Mouse (Mus musculus): Measurements from ENCODE around the gene Vstm4. TPM values are rescaled to one million over a fixed set of nuclear protein-coding genes. Genes with fewer than 3 reads are reported as not detected.

The Vstm4 gene
- total RNA-seq, 2 experiments from 2014 or later = 3.9 to 4.4 TPM

DNA sequence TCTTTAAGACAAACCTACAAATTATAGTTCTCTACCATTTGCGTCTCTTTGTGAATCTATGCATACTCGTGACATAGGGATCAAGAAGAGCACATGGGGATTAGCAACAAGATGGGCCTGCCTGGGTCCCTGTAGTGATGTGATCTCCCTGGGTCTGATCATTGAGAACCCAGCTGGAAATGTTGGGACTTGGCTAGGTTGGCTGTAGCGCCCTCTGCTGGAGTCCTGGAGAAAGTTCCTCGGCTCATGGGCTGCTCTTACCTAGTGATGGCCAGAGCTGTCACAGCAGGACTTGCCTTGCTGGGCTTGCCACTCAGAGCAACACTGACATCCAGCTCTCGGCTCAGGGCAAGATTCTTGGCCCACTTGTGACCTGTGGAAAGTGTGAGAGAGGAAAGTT, 103.9 kb downstream of the Vstm4 start:
- TF ChIP-seq CTCF (IDR thresholded peaks at IDR 0.05) = peak; percentile 84
- Histone ChIP-seq H3K27ac (no peak overlapping the region), H3K4me3 (no peak overlapping the region)
- intact Hi-C loops (cut with DNase I) = loop anchor here (1.0 to 10.0 kb wide), 4 partner anchors 104 to 353 kb away; partner anchors contain the start of gene Vstm4
- peak; percentile 67 to 76 for DNase-seq (ENCODE audit: extremely low spot score in 1 of 2, low spot score in 2 of 2)

DNA sequence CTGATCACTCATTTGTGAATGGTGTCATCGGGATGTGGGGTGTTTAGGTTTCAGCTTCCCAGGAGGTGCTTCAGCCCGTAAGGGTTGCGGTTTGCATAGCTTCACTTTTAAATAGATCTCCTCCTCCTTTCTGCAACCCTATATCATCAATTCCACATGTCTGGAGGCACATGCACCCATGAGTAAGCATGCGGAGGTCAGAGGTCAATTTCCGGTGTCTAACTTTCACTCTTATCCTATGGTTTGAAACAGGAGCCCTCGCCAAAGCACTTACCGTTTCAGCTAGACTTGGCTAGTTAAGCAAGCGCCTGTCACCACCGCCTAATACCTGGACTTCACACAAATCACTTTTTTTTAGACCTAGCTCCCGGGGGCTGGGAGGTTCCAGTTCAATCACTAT, 108.2 kb downstream of the Vstm4 start:
- intact Hi-C loops (cut with DNase I) = loop anchor here (5.0 to 10.0 kb wide), 2 partner anchors 240 to 357 kb away; no protein-coding TSS in a partner anchor
- no peak overlapping the region for H3K4me3 ChIP-seq
- DNase-seq (ENCODE audit: extremely low spot score in 1 of 2, low spot score in 2 of 2) = no peak
- TF ChIP-seq CTCF (IDR thresholded peaks at IDR 0.05) = no peak
- no peak overlapping the region for H3K27ac ChIP-seq

DNA sequence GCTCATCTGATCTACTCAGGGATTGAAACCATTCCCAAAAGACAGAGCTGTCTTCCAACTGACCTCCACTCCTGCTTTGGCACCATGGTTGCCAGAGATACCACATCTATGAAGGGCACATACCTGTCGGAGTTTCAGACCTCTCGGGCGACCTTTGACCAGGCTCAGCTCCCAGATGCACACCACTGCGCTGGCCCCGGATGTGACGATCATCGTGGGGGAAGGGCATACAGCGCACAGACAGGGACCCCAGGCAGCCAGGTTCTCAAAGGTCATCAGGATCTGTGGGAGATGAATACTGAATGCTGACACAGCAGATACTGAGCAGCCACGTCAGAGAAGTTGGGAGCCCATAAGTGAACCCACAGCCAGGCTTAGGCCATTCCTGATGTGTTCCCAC, 114.1 kb downstream of the Vstm4 start:
- no peak for TF ChIP-seq CTCF (IDR thresholded peaks at IDR 0.05)
- Histone ChIP-seq H3K27ac (no peak overlapping the region), H3K4me3 (no peak overlapping the region)
- no peak for DNase-seq (ENCODE audit: extremely low spot score in 1 of 2, low spot score in 2 of 2)
- intact Hi-C loops (cut with DNase I) = no loop called here

DNA sequence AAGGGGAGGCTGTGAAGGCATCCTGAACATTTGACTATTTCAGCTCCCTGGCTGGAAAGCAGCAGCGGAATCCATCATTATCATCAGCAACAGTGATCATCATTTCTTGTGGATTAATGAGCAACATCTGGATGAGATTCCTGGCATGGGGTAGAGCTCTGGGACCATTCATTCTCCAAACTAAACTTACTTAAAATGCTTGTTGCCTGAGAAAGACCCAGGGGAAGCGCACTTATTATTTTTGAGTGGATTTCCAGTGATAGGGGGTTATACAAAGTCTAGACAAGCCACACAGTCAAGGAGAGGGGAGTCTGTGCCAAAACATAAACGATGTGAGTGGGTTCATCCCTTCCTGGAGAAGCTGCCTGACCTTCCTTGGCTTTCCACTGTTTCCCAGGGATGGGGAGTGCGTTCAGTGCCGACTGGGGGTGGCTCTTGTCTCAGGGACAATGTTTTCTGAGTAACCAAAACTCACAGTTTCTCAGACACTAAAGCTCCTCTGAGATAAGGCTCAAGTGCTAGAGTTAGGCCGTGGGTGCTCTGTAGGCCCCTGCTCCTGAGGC, 127.7 kb downstream of the Vstm4 start:
- DNase-seq (ENCODE audit: extremely low spot score in 1 of 2, low spot score in 2 of 2) = no peak
- intact Hi-C loops (cut with DNase I) = no loop called here
- no peak overlapping the region for H3K4me3 ChIP-seq

DNA sequence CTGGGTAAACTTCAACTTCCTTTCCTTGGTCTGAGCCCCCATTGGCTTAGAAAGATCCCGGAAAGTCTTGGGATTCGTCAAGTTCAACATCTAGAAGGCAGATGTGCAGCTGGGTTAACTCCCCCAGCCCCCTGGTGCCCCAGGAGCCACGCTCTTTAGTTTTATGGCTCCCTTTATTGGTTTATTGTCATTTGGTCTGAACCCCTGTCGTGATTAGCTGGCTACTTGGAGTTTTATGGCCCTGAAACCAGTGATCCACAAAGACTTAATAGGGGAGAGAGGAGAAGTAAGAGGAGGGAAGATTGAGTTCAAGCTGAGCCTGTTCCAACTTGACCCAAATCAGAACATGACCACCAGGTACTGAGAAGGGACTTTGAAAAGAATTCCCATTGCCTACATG, 130.1 kb downstream of the Vstm4 start:
- TF ChIP-seq CTCF (IDR thresholded peaks at IDR 0.05) = no peak
- no peak for DNase-seq (ENCODE audit: extremely low spot score in 1 of 2, low spot score in 2 of 2)
- intact Hi-C loops (cut with DNase I) = no loop called here
- Histone ChIP-seq H3K4me3 (no peak overlapping the region), H3K27ac (no peak overlapping the region)

More for the DNA sequence above, 127.7 kb downstream of the Vstm4 start:
- H3K27ac ChIP-seq = no peak overlapping the region
- TF ChIP-seq CTCF (IDR thresholded peaks at IDR 0.05) = no peak

Other genes starting within 250 kb of the Vstm4 start
- under 1 TPM; 0.07 to 0.20 TPM for gene 3425401B19Rik, start 171.5 kb upstream of the Vstm4 start, total RNA-seq (2021)
- 1 to 10 TPM in 1 of 2 experiments, under 1 TPM in 1; 0.91 to 1.3 TPM for gene Tmem273, start 70.8 kb upstream of the Vstm4 start, total RNA-seq (2021)
- not detected for gene Fam170b, start 22.8 kb upstream of the Vstm4 start, total RNA-seq (2021)
- gene Lrrc18, start 134.6 kb downstream of the Vstm4 start, total RNA-seq (2021) = under 1 TPM; 0.26 to 0.50 TPM

All from left cerebral cortex, adult 2 months (tissue).